Mouse (Mus musculus) spleen, postnatal 10 days (tissue): ENCODE measurements around the gene Dcxr.
A peak's percentile ranks its signal among the peaks of the same experiment; 100 is the strongest.
"Not testable (repeated sequence)": the region's sequence is repeated elsewhere in the genome, so short reads cannot be mapped to it uniquely, and the experiment has no call there.

Experiments
- DNase-seq, 2 experiments: peaks; one replicate each; pipeline ENCODE4 v3.0.0; 2021 to 2022; ENCODE audit warnings: low spot score in 2 of 2

Gene Dcxr

DNA sequence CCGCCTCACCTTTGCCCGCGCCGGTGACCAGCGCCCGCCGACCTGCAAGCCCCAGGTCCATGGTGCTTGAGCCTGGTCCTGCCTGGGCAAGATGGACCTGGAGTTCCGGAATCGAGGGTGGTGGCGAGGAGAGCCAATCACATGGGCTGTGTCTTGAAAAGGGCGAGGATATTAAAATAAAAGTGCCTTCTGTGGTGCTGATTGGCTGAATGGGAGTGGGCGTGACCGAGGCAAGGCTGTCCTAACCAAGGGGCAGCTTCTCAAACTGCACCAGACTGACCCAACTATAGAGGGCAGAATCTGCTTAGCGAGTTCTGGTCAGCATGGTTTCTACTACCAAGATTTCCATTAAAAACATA, at the start of gene Dcxr:
TSS of gene Dcxr (minus strand) at position 113 of the 359 bp plus-strand sequence.
- DNase-seq = peak; percentile 52 to 79

DNA sequence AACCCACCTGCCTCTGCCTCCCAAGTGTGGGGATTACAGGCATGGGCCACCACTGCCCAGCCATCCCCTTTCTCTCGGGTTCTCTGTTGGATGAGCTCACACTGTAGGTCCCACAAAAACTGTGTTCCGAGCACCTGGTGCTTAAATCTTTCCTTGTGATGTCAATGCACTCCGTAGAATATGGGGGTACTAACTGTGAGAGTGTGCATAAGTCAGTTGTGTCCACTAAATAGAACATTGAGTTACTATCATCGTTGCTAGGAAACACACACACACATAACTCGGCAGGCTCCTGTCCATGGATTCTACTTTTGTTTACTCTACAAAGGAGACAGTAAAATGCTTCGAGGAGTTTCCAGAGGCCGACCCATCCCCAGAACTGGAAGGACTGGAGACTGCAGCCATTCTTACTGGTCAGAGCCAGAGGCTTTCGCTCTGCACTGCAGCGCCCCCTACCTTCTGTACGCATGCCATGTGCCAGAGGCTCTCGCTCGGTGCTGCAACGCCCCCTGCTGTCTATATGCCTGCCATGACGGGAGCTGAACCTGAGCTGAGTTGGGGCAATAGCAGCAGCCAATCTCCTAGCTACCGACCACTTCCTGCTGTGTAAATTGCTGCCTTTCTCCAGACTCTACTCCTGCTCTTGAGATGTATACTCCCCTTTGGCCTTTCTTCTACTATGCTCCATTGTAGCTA, 48.8 kb upstream of the Dcxr start:
- DNase-seq = peak; percentile 87 to 95

DNA sequence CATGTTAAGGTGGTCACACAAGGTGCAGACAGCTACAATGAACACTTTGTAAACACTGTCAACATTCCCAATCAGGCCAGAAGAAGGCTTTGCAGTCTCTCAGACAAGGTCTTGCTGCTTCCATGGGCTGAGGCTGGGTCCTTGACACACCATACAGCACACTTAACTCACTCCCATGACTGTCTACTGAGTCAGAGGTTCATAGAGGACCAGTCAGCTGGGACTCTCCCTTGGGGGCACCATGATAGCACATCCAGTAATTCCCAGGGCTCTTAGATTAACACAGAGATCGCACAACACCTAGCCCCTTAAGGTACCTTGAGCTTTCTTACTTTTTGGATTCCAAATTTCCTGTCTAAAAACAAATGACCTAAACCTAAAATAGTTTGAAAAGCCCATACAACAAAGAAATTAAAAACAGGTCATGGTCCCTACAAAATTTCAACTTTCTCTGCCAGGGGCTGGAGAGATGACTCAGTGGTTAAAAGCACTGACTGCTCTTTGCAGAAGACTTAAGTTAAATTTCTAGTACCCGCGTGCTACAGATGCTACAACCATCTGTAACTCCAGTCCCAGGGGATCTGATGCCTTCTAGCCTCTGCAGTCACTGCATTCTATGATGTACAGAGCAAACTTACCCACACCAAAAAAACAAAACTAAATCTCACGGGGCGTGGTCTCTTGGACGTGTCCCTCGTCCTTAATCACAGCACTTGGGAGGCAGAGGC, 46.5 kb upstream of the Dcxr start:
- DNase-seq = no peak

DNA sequence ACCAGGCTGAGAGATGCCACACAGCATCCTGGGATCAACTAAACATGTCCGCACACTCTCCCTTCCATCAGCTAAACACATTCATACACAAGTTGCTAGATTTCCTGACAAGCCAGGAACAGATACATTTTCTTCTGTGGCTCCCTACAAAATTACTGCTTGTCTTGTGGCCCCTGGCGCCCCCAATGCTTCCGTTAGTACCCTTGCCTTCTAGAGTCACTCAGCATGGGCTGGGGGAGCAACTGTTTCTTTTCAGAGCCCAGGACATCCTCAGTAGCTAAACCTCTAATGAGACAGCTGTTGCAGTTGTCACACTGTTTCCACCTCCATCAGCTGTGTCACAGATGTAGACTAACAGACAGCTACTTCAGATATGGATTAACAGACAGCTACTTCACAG, 45.7 kb upstream of the Dcxr start:
- DNase-seq = no peak

DNA sequence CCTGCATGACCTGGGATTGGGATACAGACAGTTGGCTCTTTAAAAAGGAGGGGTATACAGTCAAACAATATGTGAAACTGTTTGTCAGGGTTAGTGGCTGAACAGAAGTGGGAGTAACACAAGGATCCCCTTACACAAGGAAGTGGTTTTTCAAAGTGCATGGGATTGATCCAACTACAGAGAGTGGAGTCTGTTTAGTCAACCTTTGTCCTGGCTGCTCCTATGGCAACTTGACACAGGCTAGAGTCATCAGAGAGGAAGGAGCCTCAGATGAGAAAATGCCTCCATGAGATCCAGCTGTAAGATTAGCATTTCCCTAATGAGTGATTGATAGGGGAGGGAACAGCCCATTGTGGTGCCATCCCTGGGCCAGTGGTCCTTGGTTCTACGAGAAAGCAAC, 41.1 kb upstream of the Dcxr start:
- no peak for DNase-seq

DNA sequence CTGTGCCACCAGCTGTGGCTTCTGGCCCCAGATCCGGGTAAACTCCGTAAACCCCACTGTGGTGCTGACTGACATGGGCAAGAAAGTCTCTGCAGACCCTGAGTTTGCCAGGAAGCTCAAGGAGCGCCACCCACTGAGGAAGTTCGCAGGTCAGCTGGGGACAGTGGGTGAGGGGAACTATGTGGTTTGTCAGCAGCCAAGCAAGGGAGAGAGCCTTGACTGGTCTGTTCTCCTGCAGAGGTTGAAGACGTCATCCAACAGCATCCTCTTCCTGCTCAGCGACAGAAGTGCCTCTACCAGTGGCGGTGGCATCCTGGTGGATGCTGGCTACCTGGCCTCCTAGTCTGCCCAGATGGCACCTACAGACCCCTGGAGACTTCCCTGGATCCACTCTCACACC, 39.9 kb upstream of the Dcxr start:
- DNase-seq = not testable (repeated sequence)

DNA sequence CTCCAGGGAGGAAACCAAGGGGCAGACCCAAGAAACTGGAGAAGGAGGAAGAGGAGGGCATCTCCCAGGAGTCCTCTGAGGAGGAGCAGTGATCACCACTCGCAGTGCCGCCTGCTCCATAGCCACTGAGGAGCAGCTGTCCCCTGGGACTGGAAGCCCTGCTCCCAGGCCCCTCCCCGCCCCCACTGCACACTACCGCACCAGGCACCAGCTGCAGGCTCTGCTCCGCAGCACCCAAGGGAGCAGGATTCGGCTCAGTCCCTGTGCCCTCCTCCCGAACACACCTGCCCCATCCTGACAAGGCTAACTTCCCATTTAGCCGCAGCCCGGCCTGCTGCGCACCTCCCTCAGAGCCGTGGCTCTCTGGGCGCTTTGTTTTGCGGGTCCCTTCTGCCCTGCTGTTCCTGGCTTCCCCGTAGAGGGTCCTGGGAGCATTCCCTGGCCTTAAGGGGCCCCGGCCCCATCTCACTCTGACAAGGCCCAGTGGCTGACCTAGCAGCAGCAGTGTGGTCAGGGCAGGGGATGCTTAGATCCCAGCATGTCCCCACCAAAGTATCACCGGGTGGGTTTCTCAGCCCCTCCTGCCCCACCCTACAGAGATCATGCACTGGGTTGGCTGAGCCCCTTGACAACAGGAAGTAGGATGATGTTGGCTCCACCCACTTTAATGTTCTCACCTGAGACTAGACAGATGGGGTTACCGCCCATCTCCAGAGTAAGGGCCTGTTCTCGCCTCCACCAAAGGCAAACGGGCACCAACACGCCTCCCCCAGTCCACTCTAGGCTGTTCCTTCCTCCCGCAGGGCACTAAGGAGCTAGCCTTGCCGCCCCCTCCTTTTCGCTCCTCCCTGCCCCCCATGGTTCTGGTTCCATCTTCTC, 36.3 kb upstream of the Dcxr start:
- DNase-seq = not testable (repeated sequence)

DNA sequence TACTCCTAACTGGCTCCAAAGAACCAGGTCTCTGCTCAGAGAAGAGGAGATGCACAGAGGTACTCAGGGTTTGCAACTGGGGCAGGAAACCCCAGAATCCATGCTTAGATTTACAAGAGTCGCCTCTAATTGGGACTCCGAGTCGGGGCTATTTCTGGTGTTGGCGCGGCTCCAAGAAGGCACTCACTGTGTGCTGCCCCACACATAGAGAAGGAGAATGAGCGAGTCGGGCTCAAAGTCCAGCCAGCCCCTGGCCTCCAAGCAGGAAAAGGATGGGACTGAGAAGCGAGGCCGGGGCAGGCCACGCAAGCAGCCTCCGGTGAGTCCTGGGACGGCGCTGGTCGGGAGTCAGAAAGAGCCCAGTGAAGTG, 35.6 kb upstream of the Dcxr start, which contains the start of gene Hmga1b:
TSS of gene Hmga1b (plus strand) at position 123 of the 370 bp plus-strand sequence.
- not testable (repeated sequence) for DNase-seq

DNA sequence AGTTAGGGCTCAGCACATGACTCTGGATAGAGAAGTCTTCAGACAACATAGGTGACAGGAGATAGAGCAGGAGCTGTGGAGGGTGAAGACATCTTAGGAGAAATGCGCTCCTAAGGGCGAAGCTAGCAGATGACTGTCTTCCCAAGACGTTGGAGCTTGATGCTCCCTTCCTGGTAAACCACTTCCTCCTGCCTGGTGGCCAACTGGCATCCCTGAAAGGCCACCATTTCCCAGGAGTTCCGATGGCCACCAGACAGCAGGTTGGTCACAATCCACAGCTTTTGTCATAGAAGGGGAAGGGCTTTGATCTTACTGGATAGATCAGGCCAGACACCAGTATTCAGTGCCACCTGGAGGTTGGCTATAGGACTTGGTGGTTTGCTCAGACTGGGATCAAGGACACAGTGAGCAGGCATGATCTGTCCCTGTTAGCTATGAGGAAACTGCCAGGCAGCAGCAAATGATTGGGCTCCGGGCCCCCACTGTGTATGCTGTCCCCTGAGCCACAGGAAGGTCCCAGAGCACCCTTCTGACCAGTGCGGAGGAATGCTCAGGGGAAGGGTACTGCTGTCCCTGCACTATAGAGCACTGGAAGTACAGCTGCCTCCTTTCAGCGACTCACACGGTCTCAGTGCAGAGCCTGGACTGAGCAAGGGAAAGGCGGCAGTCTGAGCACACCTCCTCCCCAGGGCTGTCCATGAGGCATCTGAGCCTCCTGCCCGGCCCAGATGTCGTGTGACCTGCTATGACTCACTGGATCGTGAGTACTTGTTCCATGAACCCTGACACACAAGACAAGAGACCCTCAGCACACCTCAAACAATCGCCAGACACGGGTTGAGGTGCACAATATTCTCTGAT, 35.0 kb upstream of the Dcxr start:
- no peak for DNase-seq

DNA sequence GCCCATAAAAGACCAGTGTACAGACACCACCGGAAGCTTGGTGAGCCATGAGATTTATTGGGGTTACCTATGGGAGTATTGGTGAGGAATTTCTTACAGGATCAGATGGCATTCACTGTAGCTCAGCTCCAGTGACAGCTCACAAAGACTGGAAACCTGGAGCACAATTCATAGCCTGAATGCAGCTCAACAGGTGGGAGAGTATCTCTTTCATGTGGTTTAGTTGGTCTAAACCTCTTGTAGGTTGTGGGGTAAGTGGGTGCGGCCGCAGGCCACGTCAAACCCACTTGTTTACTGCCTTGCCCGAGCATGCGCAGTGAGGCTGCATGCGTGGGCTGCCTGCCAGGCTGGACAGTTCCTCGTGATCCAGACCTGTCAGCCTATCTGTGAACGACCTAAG, 33.2 kb upstream of the Dcxr start:
- DNase-seq = no peak

DNA sequence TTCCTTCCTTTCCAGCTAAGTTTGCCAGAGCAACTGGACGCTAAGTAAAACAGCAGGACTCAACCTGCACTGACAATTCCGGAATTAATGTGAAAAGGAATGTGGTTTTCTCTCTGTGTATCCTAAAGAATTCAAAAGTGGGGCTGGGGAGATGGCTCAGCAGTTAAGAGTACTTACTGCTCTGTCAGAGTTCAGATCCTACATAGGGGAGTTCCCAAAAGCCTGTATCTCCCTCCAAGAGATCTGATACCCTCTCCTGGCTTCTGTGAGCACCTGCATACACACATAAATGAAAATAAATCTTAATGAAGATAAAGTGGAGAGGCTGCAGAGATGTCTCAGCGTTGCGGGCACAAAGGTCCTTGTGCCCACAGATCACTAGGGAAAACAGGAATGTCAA, 24.5 kb upstream of the Dcxr start:
- no peak for DNase-seq

DNA sequence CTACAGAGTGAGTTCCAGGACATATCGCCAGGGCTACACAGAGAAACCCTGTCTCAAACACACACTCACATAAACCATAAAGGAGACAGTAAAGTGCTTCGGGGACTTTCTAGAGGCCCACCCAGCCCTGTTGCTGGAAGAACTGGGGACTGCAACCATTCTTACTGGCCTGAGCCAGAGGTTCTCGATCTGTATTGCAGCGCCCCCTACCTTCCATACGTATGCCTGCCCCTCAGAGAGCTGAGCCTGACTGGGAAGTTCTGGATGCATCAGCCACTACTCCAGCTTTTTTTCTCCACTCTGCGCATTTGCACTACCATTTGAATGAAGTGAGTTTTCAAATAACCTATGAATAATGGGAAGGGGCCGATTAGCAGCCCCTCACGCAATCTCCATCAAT, 22.3 kb upstream of the Dcxr start:
- DNase-seq = peak in 1 of 2 experiments; percentile 65

DNA sequence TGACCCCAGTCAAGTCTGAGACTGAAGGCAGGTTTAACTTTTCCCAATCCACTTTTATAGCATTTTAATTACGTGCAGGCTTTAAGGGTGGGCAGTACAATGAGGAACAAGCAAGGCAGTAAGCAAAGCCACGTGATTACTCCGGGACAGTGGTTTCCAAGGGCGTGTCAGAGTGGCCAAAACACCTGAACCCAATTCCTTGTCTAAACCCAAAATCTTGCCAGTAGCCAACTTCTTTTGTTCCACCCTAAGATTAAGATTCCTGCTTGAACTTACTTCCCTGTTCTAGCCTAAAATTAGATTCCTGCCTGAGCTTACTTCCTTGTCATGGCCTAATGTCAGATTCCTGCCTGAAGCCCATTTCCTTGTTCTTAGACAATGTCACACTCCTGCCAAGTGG, 20.9 kb upstream of the Dcxr start:
- DNase-seq = no peak

DNA sequence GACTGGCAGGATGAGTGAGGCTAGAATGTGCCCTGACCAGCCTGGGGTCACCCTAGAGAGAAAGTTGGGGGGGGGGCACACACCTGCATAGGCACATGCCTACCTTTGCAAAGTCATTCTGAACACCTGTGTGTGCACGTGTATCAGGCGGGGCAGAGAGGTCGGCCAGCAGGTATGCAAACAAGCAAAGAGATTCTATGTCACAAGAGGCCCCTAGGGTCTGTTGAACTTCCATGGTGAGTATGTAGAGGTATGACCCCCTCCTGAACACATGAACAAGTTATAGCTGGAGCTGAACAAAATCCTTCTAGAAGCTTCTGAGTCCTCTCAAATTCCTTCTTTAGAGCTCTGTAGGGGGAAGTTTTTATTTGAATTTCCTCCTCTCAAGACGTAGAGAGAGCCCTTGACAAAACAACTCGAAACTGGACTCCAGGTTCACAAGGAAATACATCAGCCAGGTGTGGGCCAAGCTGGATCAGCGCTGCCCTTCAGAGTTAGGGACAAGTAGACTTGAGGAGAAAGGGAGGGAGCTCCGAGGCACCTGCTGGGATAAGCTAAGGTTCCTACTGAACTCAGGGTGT, 17.1 kb upstream of the Dcxr start:
- no peak for DNase-seq

DNA sequence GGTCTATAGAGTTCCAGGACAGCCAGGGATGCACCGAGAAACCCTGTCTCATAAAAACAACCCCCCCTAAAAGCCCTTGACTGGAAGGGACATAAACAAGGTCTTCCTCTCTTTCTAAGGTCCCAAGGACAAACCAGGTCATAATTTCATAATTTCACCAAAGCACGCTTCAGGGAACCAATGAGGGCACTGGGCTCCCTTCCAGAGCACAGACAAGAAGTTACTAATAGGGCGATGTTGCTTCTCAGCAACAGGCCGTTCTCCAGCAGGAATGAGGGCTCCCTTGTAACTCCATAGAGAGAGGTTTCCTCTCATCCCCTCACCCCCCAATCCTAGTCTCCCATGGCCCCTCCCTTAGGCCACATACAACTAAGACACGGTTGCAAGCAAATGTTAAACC, 13.9 kb upstream of the Dcxr start:
- no peak for DNase-seq

DNA sequence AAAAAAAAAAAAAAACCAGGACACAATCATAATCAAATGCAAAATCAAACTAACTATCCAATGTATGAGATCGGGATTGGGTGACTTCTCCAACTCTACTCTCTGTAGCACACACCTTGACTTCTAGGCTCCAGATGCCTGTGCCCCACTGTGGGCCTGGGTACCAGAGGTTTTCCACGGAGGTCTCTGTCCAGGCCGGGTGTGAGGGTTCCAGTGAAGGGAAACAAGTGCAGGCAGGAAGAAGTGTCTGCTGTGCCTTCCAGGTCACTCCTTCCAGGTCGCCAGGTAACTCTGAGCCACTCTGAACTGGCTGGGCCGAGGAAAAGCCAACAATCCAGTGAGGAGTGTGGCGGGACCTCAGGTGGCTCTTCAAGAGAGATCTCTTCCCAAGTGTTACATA, 9.3 kb upstream of the Dcxr start:
- no peak for DNase-seq

DNA sequence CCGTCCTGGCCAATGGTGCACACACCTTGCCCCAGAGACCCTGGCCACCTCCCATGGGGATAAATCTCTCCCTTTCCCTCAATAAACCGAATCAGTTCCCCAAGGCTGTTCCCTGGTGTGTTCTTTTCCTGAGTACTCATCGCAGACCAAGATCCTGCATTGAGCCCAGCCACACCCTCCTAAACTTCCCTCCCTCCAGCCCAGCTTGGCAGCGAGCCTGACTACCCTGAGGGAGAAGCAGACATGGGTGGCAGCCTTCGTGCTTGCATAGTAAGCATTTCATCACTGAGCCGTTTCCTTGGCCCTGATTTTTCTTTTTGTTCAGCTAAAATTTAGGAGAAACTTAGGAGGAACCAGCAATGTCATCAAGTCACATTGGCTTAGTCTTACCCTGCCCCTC, 6.4 kb upstream of the Dcxr start:
- no peak for DNase-seq

DNA sequence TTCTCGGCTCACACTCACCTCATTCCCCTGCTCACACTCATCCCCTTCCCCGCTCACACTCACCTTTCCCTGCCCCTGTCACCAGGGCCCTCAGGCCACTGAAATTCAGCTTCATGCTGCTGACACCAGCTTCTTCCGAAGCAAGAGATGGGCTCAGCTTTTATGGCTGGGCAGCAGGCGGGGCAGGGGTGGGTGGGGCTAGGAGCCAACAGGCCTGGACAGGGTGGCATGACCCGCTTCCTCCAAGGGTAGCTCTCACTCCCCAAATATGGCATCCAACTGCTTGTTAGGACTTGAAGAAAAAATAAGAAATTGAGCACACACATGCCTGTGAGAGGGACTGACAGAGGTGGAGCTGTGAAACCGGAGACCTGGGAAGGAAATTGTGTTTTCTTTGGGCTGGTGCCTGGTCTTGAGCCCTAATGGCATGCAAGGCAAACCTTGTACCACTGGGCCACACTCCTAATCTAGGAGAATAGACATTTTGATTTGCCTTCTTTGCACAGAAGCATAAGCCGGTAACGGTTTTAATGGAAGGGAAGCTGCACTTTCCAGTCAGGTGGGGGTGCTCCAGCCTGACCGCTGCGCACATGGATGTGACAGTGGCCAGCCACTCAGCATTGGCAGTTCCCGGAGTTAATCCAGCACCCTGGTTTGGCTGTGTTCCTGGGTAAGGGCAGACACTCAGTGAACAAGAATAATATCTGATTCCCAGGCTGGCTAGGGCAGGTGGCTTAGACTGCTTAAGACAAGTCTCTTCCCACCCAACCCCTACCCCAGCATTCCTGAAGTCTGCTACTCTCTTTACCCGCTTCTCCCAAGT, 5.0 kb upstream of the Dcxr start, which contains the start of gene Cbr2:
TSS of gene Cbr2 (minus strand) at position 257 of the 823 bp plus-strand sequence.
- DNase-seq = no peak

DNA sequence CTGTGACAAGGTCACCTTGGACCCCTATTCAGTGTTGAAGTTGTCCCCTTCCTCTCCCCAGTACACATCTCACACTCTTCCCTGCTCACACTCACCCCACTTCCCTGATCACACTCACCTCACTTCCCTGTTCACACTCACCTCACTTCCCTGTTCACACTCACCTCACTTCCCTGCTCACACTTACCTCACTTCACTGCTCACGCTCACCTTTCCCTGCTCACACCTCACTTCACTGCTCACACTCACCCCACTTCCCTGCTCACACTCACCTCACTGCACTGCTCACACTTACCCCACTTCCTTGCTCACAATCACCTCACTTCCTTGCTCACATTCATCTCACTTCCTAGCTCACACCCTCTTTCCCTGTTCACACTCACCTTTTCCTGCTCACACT, 4.3 kb upstream of the Dcxr start:
- no peak for DNase-seq

DNA sequence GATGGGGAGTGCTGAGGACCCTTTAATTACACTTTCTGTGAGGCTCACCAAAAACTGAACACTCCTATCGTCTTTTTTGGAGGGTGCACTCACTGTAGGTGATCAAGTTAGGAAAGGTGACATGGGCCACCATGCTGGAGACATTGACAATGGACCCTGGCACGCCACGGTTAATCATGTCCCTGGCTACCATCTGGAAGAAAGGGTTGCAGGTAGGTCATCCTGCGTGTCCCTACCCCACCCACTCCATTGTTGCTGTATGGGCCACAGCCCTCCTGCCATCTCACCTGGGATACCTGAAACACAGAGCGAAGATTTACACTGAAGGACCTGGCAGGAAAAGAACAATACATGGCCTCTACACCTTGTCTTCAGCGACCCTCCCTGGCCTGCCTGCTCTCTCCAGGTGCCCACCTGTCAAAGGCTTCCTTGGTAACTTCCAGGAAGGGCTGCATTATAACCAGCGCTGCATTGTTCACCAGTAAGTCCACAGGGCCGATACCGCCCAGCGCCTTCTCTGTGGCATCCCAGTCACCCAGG, 3.3 kb upstream of the Dcxr start:
- no peak for DNase-seq
